Mouse (Mus musculus): ENCODE data around the gene Myo7a. TPM values are rescaled to one million over a fixed set of nuclear protein-coding genes. Genes with fewer than 3 reads are reported as not detected.

Gene Myo7a
- total and polyA plus RNA-seq, 3 experiments, result 11.3 to 28.0 (median 12.9) TPM

GRCm38 (mm10) chr7:98104481-98105435 lies 14.6 kb downstream of the Myo7a start:
- dilution Hi-C loops (cut with MboI; ENCODE audit: extremely low pct_ligation_motif_present, extremely low pct_unique_long_range_greater_than_20kb, low sequenced_read_pairs), result no loop called here
- H3K36me3 ChIP-seq (replicated peaks in 1 of 2; ENCODE audit: control insufficient read depth in 1 of 2, insufficient read depth in 1 of 2, low read length in 1 of 2), result no peaks in the 10 kb centered on the region
- peaks cover 15 to 26% of the 10 kb centered on the region in 2 experiments for H3K4me1 ChIP-seq (ENCODE audit: control insufficient read depth in 1 of 2, insufficient read depth in 2 of 2)
- no peak for TF ChIP-seq KAT2A (IDR thresholded peaks at IDR 0.05; ENCODE audit: insufficient replicate concordance, low read length)
- TF ChIP-seq TBP (conservative IDR thresholded peaks at IDR 0.05; ENCODE audit: low read depth, low read length), result no peak
- no peak for TF ChIP-seq GABPA (IDR thresholded peaks at IDR 0.05; ENCODE audit: insufficient replicate concordance, low read depth, low read length)
- no peak for TF ChIP-seq JUND (conservative IDR thresholded peaks at IDR 0.05; ENCODE audit: low read depth, low read length)
- no peak for TF ChIP-seq ZC3H11A (IDR thresholded peaks at IDR 0.05; ENCODE audit: low read depth, low read length)
- TF ChIP-seq SMC3 (IDR thresholded peaks at IDR 0.05; ENCODE audit: low read depth, low read length), result no peak
- no peak for TF ChIP-seq RAD21 (IDR thresholded peaks at IDR 0.05; ENCODE audit: low read depth, low read length)
- no peak for TF ChIP-seq MEF2A (IDR thresholded peaks at IDR 0.05; ENCODE audit: borderline replicate concordance, low read depth, low read length)
- TF ChIP-seq POLR2AphosphoS2 (IDR thresholded peaks at IDR 0.05; ENCODE audit: low read depth, low read length), result no peak
- TF ChIP-seq RCOR1 (conservative IDR thresholded peaks at IDR 0.05; ENCODE audit: low read depth, low read length), result no peak
- no peak for TF ChIP-seq CHD1 (IDR thresholded peaks at IDR 0.05; ENCODE audit: low read depth, low read length)
- no peak for TF ChIP-seq MAZ (IDR thresholded peaks at IDR 0.05; ENCODE audit: low read depth, low read length)
- no peak for TF ChIP-seq ZNF384 (IDR thresholded peaks at IDR 0.05; ENCODE audit: low read depth, low read length)
- no peak for TF ChIP-seq TCF12 (IDR thresholded peaks at IDR 0.05; ENCODE audit: low read depth, low read length)
- TF ChIP-seq BHLHE40 (IDR thresholded peaks at IDR 0.05; ENCODE audit: low read depth, low read length), result no peak
- no peak for TF ChIP-seq MYC (IDR thresholded peaks at IDR 0.05; ENCODE audit: low read depth, low read length)
- no peaks in the 10 kb centered on the region for H3K9me3 ChIP-seq (replicated peaks; ENCODE audit: low read length)
- DNase-seq (ENCODE audit: extremely low read depth), result no peak
- H3K27ac ChIP-seq (ENCODE audit: insufficient read depth, low read depth), result no peak overlapping the region
- no peaks in the 10 kb centered on the region for H3K79me2 ChIP-seq (replicated peaks; ENCODE audit: control insufficient read depth, extremely low read depth, insufficient read depth, poor library complexity, severe bottlenecking)
- H3K9ac ChIP-seq (ENCODE audit: insufficient read depth, low read depth), result no peak overlapping the region
- H3K4me3 ChIP-seq (replicated peaks in 1 of 3; ENCODE audit: low read depth in 2 of 3, low read length in 2 of 3, poor library complexity in 1 of 3), result no peak overlapping the region
- H3K4me2 ChIP-seq (ENCODE audit: insufficient read depth, low read depth, poor library complexity, severe bottlenecking), result no peak overlapping the region
- H3K27me3 ChIP-seq (replicated peaks), result no peaks in the 10 kb centered on the region
- in situ Hi-C loops (cut with MboI; ENCODE audit: low pct_ligation_motif_present, low pct_unique_long_range_greater_than_20kb, low sequenced_read_pairs), result no loop called here

- no peaks in the 10 kb centered on the region for H3K27me3 ChIP-seq (replicated peaks)
- peaks cover 12 to 22% of the 10 kb centered on the region in 2 experiments for H3K4me1 ChIP-seq (ENCODE audit: control insufficient read depth in 1 of 2, insufficient read depth in 2 of 2)
- H3K36me3 ChIP-seq (replicated peaks in 1 of 2; ENCODE audit: control insufficient read depth in 1 of 2, insufficient read depth in 1 of 2, low read length in 1 of 2), result no peaks in the 10 kb centered on the region
- DNase-seq (ENCODE audit: extremely low read depth), result no peak
- no peaks in the 10 kb centered on the region for H3K79me2 ChIP-seq (replicated peaks; ENCODE audit: control insufficient read depth, extremely low read depth, insufficient read depth, poor library complexity, severe bottlenecking)
- dilution Hi-C loops (cut with MboI; ENCODE audit: extremely low pct_ligation_motif_present, extremely low pct_unique_long_range_greater_than_20kb, low sequenced_read_pairs) (no loop called here), in situ Hi-C loops (cut with MboI; ENCODE audit: low pct_ligation_motif_present, low pct_unique_long_range_greater_than_20kb, low sequenced_read_pairs) (no loop called here)
- no peak overlapping the region for H3K27ac ChIP-seq (ENCODE audit: insufficient read depth, low read depth)
- no peak overlapping the region for H3K4me3 ChIP-seq (replicated peaks in 1 of 3; ENCODE audit: low read depth in 2 of 3, low read length in 2 of 3, poor library complexity in 1 of 3)
- no peak overlapping the region for H3K4me2 ChIP-seq (ENCODE audit: insufficient read depth, low read depth, poor library complexity, severe bottlenecking)
- TF ChIP-seq HCFC1 (IDR thresholded peaks at IDR 0.05; ENCODE audit: low read depth, low read length) (no peak), IRF4 (IDR thresholded peaks at IDR 0.05; ENCODE audit: low read depth, low read length) (no peak), ZNF384 (IDR thresholded peaks at IDR 0.05; ENCODE audit: low read depth, low read length) (no peak), ETS1 (conservative IDR thresholded peaks at IDR 0.05; ENCODE audit: low read depth, low read length) (no peak), MYC (IDR thresholded peaks at IDR 0.05; ENCODE audit: low read depth, low read length) (no peak), ZKSCAN1 (IDR thresholded peaks at IDR 0.05; ENCODE audit: borderline replicate concordance, low read depth, low read length) (no peak), CHD2 (IDR thresholded peaks at IDR 0.05; ENCODE audit: low read length) (no peak), POLR2A (IDR thresholded peaks at IDR 0.05; ENCODE audit: low read depth, low read length) (no peak), NELFE (IDR thresholded peaks at IDR 0.05; ENCODE audit: low read depth, low read length) (no peak), BHLHE40 (IDR thresholded peaks at IDR 0.05; ENCODE audit: low read depth, low read length) (no peak), MAX (IDR thresholded peaks at IDR 0.05; ENCODE audit: low read length) (no peak), RCOR1 (conservative IDR thresholded peaks at IDR 0.05; ENCODE audit: low read depth, low read length) (no peak), POLR2AphosphoS2 (IDR thresholded peaks at IDR 0.05; ENCODE audit: low read depth, low read length) (no peak), E2F4 (IDR thresholded peaks at IDR 0.05; ENCODE audit: insufficient replicate concordance, low read depth, low read length) (no peak)
- H3K9me3 ChIP-seq (replicated peaks; ENCODE audit: low read length), result no peaks in the 10 kb centered on the region
- no peak overlapping the region for H3K9ac ChIP-seq (ENCODE audit: insufficient read depth, low read depth)
Observed at GRCm38 (mm10) chr7:98103942-98104292, 15.4 kb downstream of the Myo7a start.

Data from CH12.LX (cell line).